Mouse (Mus musculus) hindbrain, embryonic 12.5 days (tissue): Measurements from ENCODE around the gene Cox5b. TPM values are rescaled to one million over a fixed set of nuclear protein-coding genes. Genes with fewer than 3 reads are reported as not detected.
A peak's percentile ranks its signal among the peaks of the same experiment; 100 is the strongest.
"Not testable (repeated sequence)": the region's sequence is repeated elsewhere in the genome, so short reads cannot be mapped to it uniquely, and the experiment has no call there.

ENCODE experiments used
- ATAC-seq: fragments of 200-750 bp; cut with Nextera tagmentation; 2 replicates; pipeline ENCODE4 v1.8.0; 2017; ENCODE audit warnings: moderate TSS enrichment; ENCODE audit not compliant: low FRiP score
- H3K27ac ChIP-seq: fragments of 300-500 bp; sonication (generic); 2 replicates; pipeline ENCODE4 v1.5.1; 2016; ENCODE audit warnings: mild to moderate bottlenecking
- H3K27me3 ChIP-seq: fragments of 300-500 bp; sonication (generic); 2 replicates; pipeline ENCODE4 v1.6.1; 2016; ENCODE audit warnings: mild to moderate bottlenecking
- H3K36me3 ChIP-seq: fragments of 300-500 bp; sonication (generic); 2 replicates; pipeline ENCODE4 v1.6.1; 2016; ENCODE audit warnings: mild to moderate bottlenecking
- H3K4me1 ChIP-seq: fragments of 300-500 bp; sonication (generic); 2 replicates; pipeline ENCODE4 v1.6.1; 2016
- H3K4me2 ChIP-seq: fragments of 300-500 bp; sonication (generic); replicated peaks from 2 replicates; pipeline ENCODE4 v1.6.1; 2016; ENCODE audit warnings: mild to moderate bottlenecking
- H3K4me3 ChIP-seq: fragments of 300-500 bp; sonication (generic); 2 replicates; pipeline ENCODE4 v1.5.1; 2016; ENCODE audit warnings: mild to moderate bottlenecking
- H3K9ac ChIP-seq: fragments of 300-500 bp; sonication (generic); 2 replicates; pipeline ENCODE4 v1.6.1; 2016; ENCODE audit warnings: mild to moderate bottlenecking, moderate library complexity
- H3K9me3 ChIP-seq: fragments of 300-500 bp; sonication (generic); replicated peaks from 2 replicates; pipeline ENCODE4 v1.6.1; 2016; ENCODE audit warnings: mild to moderate bottlenecking
- WGBS: fragments of 180-500 bp; shearing (Covaris S2); methylation state at CpG from one replicate; pipeline ENCODE4 v1.1.7; 2016; 5-methylcytosine and 5-hydroxymethylcytosine counted together
- polyA plus RNA-seq: library from polyadenylated mRNA; unstranded; fragments of >200 nt; fragmentation: Nextera tagmentation; extraction: Ambion mirVana; gene quantifications from 2 replicates; pipeline ENCODE4 v1.2.1, GENCODE M21; 2016

The Cox5b gene
- polyA plus RNA-seq, 1 experiment from 2014 or later = 502 TPM

DNA sequence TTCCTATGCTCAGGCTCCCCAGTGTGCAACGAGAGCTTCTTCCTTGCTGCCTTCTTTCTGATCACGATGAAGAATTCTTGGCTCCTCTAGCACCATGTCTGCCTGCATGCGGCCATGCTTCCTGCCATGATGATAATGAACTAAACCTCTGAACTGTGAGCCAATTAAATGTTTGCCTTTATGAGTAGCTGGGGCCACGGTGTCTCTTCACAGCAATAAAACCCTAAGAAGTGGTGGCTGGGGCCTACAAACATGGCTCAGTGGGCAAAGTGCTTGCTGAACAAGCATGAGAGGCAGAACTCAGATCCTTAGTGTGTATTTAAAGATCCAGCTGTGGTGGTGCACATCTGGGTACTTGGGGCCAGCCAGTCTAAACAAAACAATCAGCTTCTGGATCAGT, 25.3 kb upstream of the Cox5b start:
- Histone ChIP-seq H3K27ac (no peak overlapping the region), H3K4me3 (no peak overlapping the region), H3K27me3 (no peaks in the 10 kb centered on the region), H3K4me2 (no peak overlapping the region), H3K36me3 (no peaks in the 10 kb centered on the region), H3K9ac (no peak overlapping the region), H3K9me3 (no peaks in the 10 kb centered on the region), H3K4me1 (no peaks in the 10 kb centered on the region)
- no peak for ATAC-seq
- 62% methylated on average over 4 of the region's 4 CpGs for WGBS

GRCm38 (mm10) chr1:36668007-36668406, 23.2 kb upstream of the Cox5b start:
- ATAC-seq, H3K4me2 ChIP-seq, H3K4me3 ChIP-seq, H3K4me1 ChIP-seq, H3K9ac ChIP-seq, H3K27ac ChIP-seq, H3K36me3 ChIP-seq, H3K27me3 ChIP-seq, H3K9me3 ChIP-seq: not testable (repeated sequence)
- 73% methylated on average over 4 of the region's 4 CpGs for WGBS

GRCm38 (mm10) chr1:36670256-36670655, 21.0 kb upstream of the Cox5b start:
- Histone ChIP-seq H3K27me3 (no peaks in the 10 kb centered on the region), H3K4me3 (no peak overlapping the region), H3K36me3 (no peaks in the 10 kb centered on the region), H3K4me2 (no peak overlapping the region), H3K4me1 (no peaks in the 10 kb centered on the region), H3K9me3 (no peaks in the 10 kb centered on the region), H3K27ac (no peak overlapping the region), H3K9ac (no peak overlapping the region)
- WGBS = 71% methylated on average over 4 of the region's 4 CpGs
- no peak for ATAC-seq

- H3K36me3 ChIP-seq = no peaks in the 10 kb centered on the region
- H3K9me3 ChIP-seq = no peaks in the 10 kb centered on the region
- ATAC-seq = no peak
- 93% methylated on average over 10 of the region's 10 CpGs for WGBS
- no peaks in the 10 kb centered on the region for H3K4me1 ChIP-seq
- no peak overlapping the region for H3K9ac ChIP-seq
- no peaks in the 10 kb centered on the region for H3K27me3 ChIP-seq
- H3K4me3 ChIP-seq = no peak overlapping the region
- H3K4me2 ChIP-seq = no peak overlapping the region
- H3K27ac ChIP-seq = no peak overlapping the region
These were observed 20.0 kb upstream of the Cox5b start for GRCm38 (mm10) chr1:36671260-36671659.

DNA sequence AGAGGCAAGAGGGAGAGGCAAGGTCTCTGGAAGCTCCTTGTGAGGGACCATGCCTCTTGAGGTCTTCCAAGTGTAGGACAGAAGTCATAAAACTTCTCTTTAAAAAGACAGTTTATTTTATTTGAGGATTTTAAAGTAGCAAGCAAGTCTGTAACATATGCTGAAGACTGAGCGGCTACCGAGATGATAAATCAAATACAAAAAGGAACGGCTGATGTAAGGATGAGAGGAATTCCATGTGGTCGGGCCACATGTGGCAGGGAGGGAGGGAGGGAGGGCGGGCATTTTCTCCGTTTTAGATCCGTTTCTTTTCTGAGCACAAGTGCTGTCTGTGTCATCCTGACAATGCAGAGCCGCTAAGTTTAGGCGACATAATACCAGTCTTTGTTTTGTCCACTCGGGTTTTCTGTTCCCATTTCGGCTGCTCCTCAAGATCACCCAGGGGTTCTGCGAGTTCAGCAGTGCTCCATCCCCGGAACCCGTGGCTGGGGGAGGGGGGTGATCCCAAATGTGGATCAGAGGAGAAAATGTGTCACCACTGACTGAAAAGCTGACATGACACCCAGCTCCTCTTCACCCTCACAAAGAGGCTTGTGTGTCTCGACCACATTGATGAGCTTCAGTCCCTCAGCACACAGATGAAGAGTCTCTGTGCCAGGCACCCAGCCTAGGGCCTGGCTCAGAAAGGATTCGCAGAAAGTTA, 18.4 kb upstream of the Cox5b start:
- H3K9ac ChIP-seq = no peak overlapping the region
- H3K9me3 ChIP-seq = no peaks in the 10 kb centered on the region
- no peak for ATAC-seq
- H3K4me1 ChIP-seq = no peaks in the 10 kb centered on the region
- no peak overlapping the region; the same call in 1 of the 2 replicates for H3K4me2 ChIP-seq
- no peak overlapping the region for H3K27ac ChIP-seq
- H3K4me3 ChIP-seq = no peak overlapping the region
- no peaks in the 10 kb centered on the region for H3K27me3 ChIP-seq
- 44% methylated on average over 16 of the region's 16 CpGs for WGBS
- H3K36me3 ChIP-seq = no peaks in the 10 kb centered on the region

DNA sequence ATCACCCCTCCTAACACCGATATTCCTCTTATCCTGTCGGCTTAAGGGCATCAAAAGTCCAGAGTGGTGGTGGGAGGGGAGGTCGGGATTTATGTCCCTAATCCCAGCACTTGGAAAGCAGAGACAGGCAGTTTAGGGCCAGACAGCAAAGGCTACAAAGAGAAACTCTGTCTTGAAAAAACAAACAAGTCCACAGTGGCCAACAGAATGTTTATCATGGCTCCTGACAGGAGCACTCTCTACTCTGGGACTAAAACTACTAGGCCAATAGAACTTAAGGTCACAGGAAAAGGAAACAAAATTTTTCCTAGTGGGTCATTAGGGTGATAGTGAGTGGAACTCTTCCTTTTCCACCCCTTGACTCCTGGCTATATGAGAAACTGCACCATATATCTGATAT, 16.3 kb upstream of the Cox5b start:
- Histone ChIP-seq H3K27me3 (no peaks in the 10 kb centered on the region), H3K4me3 (no peak overlapping the region), H3K9me3 (no peaks in the 10 kb centered on the region), H3K27ac (no peak overlapping the region), H3K4me2 (no peak overlapping the region), H3K4me1 (no peaks in the 10 kb centered on the region), H3K9ac (no peak overlapping the region), H3K36me3 (no peaks in the 10 kb centered on the region)
- 71% methylated on average over 3 of the region's 3 CpGs for WGBS
- ATAC-seq = no peak

DNA sequence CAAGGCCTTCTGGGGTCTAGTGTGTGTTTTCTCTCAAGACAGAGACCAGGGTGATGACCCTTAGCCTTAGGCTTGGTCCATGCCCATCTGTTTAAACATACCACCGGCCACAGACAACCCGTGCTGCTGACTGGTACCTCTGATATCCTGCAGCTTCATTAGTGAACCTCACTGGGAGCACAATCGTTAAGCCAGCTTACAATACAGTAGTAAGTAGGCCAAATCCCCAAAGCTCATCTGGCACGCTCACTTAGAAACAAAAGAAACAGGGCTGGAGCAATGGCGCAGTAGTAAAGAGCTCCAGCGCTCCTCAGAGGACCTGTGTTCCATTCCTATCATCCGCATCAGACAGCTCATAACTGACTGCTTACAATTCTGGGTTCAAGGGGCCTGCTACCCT, 10.4 kb upstream of the Cox5b start:
- no peak for ATAC-seq
- Histone ChIP-seq H3K9ac (no peak overlapping the region), H3K9me3 (no peaks in the 10 kb centered on the region), H3K4me2 (no peak overlapping the region), H3K27me3 (no peaks in the 10 kb centered on the region; the same call in 1 of the 2 replicates), H3K27ac (no peak overlapping the region), H3K4me3 (no peak overlapping the region), H3K36me3 (no peaks in the 10 kb centered on the region), H3K4me1 (0 out of 2 replicates have a peak, but pooled peaks cover 3% of the 10 kb centered on the region)
- WGBS = 59% methylated on average over 7 of the region's 7 CpGs

DNA sequence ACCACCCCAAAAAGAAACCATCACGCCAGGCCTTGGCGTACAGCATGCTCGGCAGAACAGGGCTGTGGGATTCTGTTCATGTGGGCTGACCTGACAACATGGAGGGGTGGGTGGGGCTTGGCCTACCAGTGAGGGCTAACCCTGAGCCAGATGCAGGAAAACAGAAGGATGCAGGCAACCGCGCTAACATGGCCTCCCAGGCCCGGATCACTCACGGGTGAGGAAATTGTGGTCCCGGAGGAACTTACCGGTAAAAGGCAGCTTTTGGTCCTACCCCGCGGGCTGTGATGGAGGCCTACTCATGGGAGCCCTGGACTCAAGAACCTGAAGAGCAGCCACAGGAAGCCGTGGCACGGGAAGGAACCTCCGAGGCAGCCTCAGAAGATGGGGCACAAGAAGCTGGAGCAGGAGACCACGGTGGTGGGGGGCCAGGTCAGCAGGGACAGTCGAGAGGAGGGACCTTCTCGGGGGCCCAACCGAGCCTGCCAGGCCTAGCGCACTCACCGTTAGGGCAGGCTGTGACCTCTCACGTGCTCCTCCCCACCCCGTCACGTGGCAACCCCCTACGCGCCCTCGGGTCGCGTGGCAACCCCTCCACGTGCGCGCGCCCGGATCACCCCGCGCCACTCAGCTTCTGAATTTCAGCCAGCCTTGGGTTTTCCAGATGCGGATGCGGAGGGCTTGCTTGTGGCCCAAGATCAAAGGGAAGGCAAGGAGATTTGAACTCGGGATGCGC, 8.5 kb upstream of the Cox5b start, which contains the start of gene Fam178b:
Gene Fam178b, minus strand, starts transcription at position 564 of the 736 bp plus-strand sequence.
- Histone ChIP-seq H3K36me3 (no peaks in the 10 kb centered on the region), H3K4me2 (no peak within 1 kb of the TSS), H3K9ac (no peak within 1 kb of the TSS), H3K27me3 (no peaks in the 10 kb centered on the region; the same call in 1 of the 2 replicates), H3K27ac (no peak within 1 kb of the TSS), H3K9me3 (no peaks in the 10 kb centered on the region), H3K4me1 (0 out of 2 replicates have a peak, but pooled peaks cover 3% of the 10 kb centered on the region), H3K4me3 (no peak within 1 kb of the TSS)
- ATAC-seq = no peak
- 91% methylated on average over 39 of the region's 39 CpGs for WGBS

DNA sequence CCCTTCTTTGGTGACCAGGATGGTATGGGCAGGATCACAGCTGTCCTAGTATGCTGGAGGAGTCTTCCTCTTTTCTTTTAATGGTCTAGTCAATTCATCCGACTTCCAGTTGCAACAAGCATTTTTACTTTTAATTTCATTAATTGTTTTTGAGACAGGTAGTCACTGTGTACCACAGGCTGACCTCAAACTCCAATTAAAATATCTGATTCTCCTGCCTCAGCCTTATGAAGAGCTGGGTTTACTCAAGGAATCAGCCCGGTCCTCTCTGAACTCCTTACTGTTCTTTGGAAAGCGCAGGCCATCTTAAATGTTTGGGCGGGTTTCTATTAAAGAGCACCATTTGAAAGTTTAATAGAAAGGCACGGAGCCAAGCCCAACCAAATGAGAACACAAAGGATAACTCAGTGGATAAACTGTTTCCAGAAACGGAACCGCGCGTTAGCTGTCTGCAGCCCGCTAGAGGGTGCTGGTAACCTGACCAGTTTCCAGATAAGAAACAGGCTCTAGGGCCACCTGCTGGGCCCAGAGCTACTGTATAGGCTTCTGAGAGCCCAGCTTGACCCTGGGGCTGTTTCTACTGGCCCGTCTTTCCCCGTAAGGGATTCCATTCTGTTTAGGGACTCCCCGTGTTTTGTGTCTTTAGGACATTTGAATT, 7.3 kb upstream of the Cox5b start:
- 13% methylated on average over 13 of the region's 13 CpGs for WGBS
- H3K27me3 ChIP-seq = no peaks in the 10 kb centered on the region; the same call in 1 of the 2 replicates
- no peaks in the 10 kb centered on the region for H3K9me3 ChIP-seq
- 0 out of 2 replicates have a peak, but pooled peaks cover 3% of the 10 kb centered on the region for H3K4me1 ChIP-seq
- H3K36me3 ChIP-seq = no peaks in the 10 kb centered on the region
- H3K4me2 ChIP-seq = no peak overlapping the region
- no peak overlapping the region for H3K27ac ChIP-seq
- no peak overlapping the region for H3K4me3 ChIP-seq
- H3K9ac ChIP-seq = no peak overlapping the region
- ATAC-seq = no peak

DNA sequence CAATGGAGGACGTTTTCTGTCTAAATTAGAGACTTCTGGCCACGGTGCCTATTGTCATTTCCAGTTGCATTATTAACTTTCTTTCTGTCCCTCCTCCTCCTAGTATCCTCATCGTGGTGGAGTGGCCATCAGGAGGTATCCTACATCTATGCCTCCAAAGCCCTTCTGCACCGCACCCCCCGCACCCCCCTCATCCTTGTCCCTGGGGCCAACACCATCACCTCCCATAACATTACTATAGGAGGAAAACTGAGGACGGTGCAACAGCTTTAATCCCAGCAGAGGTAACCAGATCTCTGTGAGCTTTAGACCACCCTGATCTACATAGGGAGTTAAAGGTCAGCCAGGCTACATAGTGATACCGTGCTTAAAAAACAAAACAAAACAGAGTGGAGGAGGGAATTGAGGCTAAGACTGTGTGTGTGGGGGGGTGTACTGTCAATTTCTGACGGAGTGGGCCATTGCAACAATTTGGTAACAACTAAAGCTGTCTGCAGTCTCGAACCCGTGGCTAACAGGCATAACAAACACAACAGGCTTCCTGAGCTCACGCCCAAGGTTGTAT, 496 bp upstream of the Cox5b start:
- peak; percentile 60 for ATAC-seq
- WGBS = 63% methylated on average over 11 of the region's 11 CpGs
- Histone ChIP-seq H3K27ac (no peak overlapping the region), H3K9ac (peak overlapping the region; percentile 85), H3K4me1 (peaks cover 12% of the 10 kb centered on the region), H3K9me3 (no peaks in the 10 kb centered on the region), H3K27me3 (no peaks in the 10 kb centered on the region), H3K4me3 (peak overlapping the region; percentile 89), H3K36me3 (peaks cover 24% of the 10 kb centered on the region), H3K4me2 (peak overlapping the region; percentile 77)

DNA sequence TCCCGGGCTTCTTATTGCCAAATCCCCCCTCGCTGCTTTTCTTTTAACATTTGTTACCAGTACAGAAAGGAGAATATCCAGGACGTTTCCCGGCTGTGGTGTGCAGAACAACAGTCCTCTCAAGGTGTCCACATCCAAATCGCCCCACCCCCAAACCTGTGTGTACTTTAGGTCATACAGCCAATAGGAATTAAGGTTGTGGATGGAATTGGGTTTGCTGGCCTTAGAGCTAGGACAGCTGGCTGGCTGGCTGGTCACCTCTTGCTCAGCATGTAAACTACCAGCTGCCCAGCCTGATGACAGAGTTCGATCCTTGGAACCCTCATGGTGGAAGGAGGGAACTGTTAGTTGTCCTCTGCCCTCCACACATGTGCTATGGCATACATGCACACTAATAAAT, 3.6 kb downstream of the Cox5b start:
- H3K27me3 ChIP-seq = no peaks in the 10 kb centered on the region
- no peak overlapping the region for H3K4me3 ChIP-seq
- no peak overlapping the region for H3K4me2 ChIP-seq
- peaks cover 12% of the 10 kb centered on the region for H3K4me1 ChIP-seq
- WGBS = 91% methylated on average over 6 of the region's 6 CpGs
- no peak overlapping the region for H3K9ac ChIP-seq
- no peak overlapping the region for H3K27ac ChIP-seq
- ATAC-seq = no peak
- peaks cover 37% of the 10 kb centered on the region for H3K36me3 ChIP-seq
- no peaks in the 10 kb centered on the region for H3K9me3 ChIP-seq

DNA sequence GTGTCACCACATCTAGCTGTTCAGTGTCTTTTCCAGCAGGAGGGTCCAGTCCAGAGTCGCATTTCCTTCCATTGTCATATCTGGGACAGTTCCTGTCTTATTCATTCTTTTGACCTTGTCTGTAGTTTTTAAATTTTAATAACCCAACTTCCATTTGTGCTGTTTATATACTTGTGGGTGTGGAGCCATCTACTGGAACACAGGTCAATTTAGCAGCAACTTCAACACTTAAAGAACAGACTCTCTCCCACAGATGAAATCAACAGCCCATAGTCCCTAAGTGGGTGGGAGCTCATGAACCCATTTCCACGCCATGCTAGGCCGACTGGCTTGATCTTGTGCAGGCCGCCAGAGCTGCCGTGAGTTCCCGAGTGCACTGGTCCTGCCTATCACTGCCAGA, 5.2 kb downstream of the Cox5b start:
- no peak overlapping the region for H3K27ac ChIP-seq
- ATAC-seq = no peak
- no peak overlapping the region for H3K4me3 ChIP-seq
- H3K27me3 ChIP-seq = no peaks in the 10 kb centered on the region
- no peak overlapping the region for H3K4me2 ChIP-seq
- 73% methylated on average over 6 of the region's 6 CpGs for WGBS
- H3K9me3 ChIP-seq = no peaks in the 10 kb centered on the region
- H3K4me1 ChIP-seq = peaks cover 8% of the 10 kb centered on the region
- no peak overlapping the region for H3K9ac ChIP-seq
- peaks cover 53% of the 10 kb centered on the region for H3K36me3 ChIP-seq
